Comparison of ENCODE assay signal across 11 mouse cellular contexts in genomic region chr6:83186946-83187345, GRCm38 (mm10). TPM values are rescaled to one million over a fixed set of nuclear protein-coding genes. Genes with fewer than 3 reads are reported as not detected.
DNase-seq lines count a peak whose midpoint lies in the region; ATAC-seq and TF ChIP-seq lines count a peak whose summit lies in the region.
"Had no signal": no experiment of that assay in that cellular context is flagged by ENCODE, and none has a peak within 500 bp of the region (broad histone marks: within the 10 kb centered on the region; RNA-seq: fewer than 3 reads in every experiment).

No protein-coding gene starts in this region.

- peak overlapping the region; percentile 85 for H3K9ac ChIP-seq in forebrain, embryonic 14.5 days (ENCODE audit: low read length)
- H3K9ac ChIP-seq in limb, embryonic 12.5 days (replicated peaks): no peak overlapping the region
- H3K9ac ChIP-seq in neural tube, embryonic 15.5 days (replicated peaks): peak overlapping the region; percentile 87
- H3K9ac ChIP-seq: liver, embryonic 14.5 days had no signal

- no peaks in the 10 kb centered on the region for H3K9me3 ChIP-seq in forebrain, embryonic 14.5 days (replicated peaks; ENCODE audit: control insufficient read depth, low read length)
- H3K9me3 ChIP-seq in limb, embryonic 12.5 days: no peaks in the 10 kb centered on the region
- no peaks in the 10 kb centered on the region for H3K9me3 ChIP-seq in neural tube, embryonic 15.5 days (replicated peaks)

- whole genome bisulfite sequencing in forebrain, embryonic 14.5 days: 54% methylated on average over 2 of the region's 2 CpGs
- 77% methylated on average over 2 of the region's 2 CpGs for whole genome bisulfite sequencing in limb, embryonic 12.5 days
- 79% methylated on average over 2 of the region's 2 CpGs for WGBS in neural tube, embryonic 15.5 days

- peak overlapping the region; percentile 60 for H3K4me2 ChIP-seq in forebrain, embryonic 14.5 days (ENCODE audit: low read length)
- H3K4me2 ChIP-seq in limb, embryonic 12.5 days: peak overlapping the region; percentile 61
- peak overlapping the region; percentile 67 for H3K4me2 ChIP-seq in neural tube, embryonic 15.5 days

- no peak for DNase-seq in layer of hippocampus, adult 2 months (ENCODE audit: low spot score in 2 of 2)
- no peak for DNase-seq in layer of hippocampus, postnatal 10 days (ENCODE audit: low spot score in 2 of 2)
- no peak for DNase-seq in forebrain, embryonic 14.5 days (ENCODE audit: low spot score)
- no peak for DNase-seq in urinary bladder, adult 2 months (ENCODE audit: low spot score)
- DNase-seq in B cell, adult 2 months: no peak
- DNase-seq: kidney, adult 11 months had no signal

- peaks cover 65% of the 10 kb centered on the region for H3K36me3 ChIP-seq in forebrain, embryonic 14.5 days (ENCODE audit: control insufficient read depth, insufficient read depth, low read length)
- H3K36me3 ChIP-seq in limb, embryonic 12.5 days: peaks cover 76% of the 10 kb centered on the region
- H3K36me3 ChIP-seq in neural tube, embryonic 15.5 days: peaks cover 56% of the 10 kb centered on the region

- ATAC-seq in forebrain, embryonic 14.5 days: no peak
- ATAC-seq in limb, embryonic 12.5 days (ENCODE audit: insufficient number of reproducible peaks, insufficient read depth, low FRiP score, low TSS enrichment, low read depth): no peak
- no peak for ATAC-seq in neural tube, embryonic 15.5 days (ENCODE audit: low FRiP score)
- ATAC-seq in megakaryocyte progenitor cell, adult 5-6 weeks (replicated peaks; ENCODE audit: poor library complexity): no peak

- peak overlapping the region; percentile 93 for H3K27ac ChIP-seq in layer of hippocampus, adult 2 months
- no peak overlapping the region for H3K27ac ChIP-seq in forebrain, embryonic 14.5 days (ENCODE audit: low read depth, low read length)
- H3K27ac ChIP-seq in limb, embryonic 12.5 days: peak overlapping the region; percentile 72
- peak overlapping the region; percentile 89; the same call in 1 of the 2 replicates for H3K27ac ChIP-seq in neural tube, embryonic 15.5 days (replicated peaks)
- H3K27ac ChIP-seq: liver, embryonic 14.5 days; macrophage had no signal

- no peak for TF ChIP-seq CTCF in layer of hippocampus, adult 2 months (conservative IDR thresholded peaks at IDR 0.05)

- no peaks in the 10 kb centered on the region for H3K27me3 ChIP-seq in forebrain, embryonic 14.5 days (replicated peaks; ENCODE audit: control insufficient read depth, insufficient read depth, low read length)
- H3K27me3 ChIP-seq in limb, embryonic 12.5 days: no peaks in the 10 kb centered on the region
- no peaks in the 10 kb centered on the region for H3K27me3 ChIP-seq in neural tube, embryonic 15.5 days (replicated peaks)

- peaks cover 14% of the 10 kb centered on the region for H3K4me1 ChIP-seq in forebrain, embryonic 14.5 days (ENCODE audit: control insufficient read depth, insufficient read depth, low read length)
- peaks cover 26% of the 10 kb centered on the region for H3K4me1 ChIP-seq in limb, embryonic 12.5 days (replicated peaks)
- peaks cover 41% of the 10 kb centered on the region for H3K4me1 ChIP-seq in neural tube, embryonic 15.5 days

- peak overlapping the region; percentile 82 for H3K4me3 ChIP-seq in layer of hippocampus, adult 2 months
- peak overlapping the region; percentile 51 for H3K4me3 ChIP-seq in forebrain, embryonic 14.5 days (ENCODE audit: low read depth, low read length)
- no peak overlapping the region for H3K4me3 ChIP-seq in limb, embryonic 12.5 days (replicated peaks)
- peak overlapping the region; percentile 62 for H3K4me3 ChIP-seq in neural tube, embryonic 15.5 days (replicated peaks)

RNA-seq across cellular contexts. Expression of gene Dctn1, which starts 21.2 kb away (rescaled TPM):
- 100 to 1,000 TPM; 400 to 422 TPM for total RNA-seq in layer of hippocampus, adult 2 months (2021)
- 100 to 1,000 TPM; 360 to 362 TPM for total RNA-seq in layer of hippocampus, postnatal 10 days (2021)
- 101 and 133 TPM in 2 replicates for polyA plus RNA-seq in forebrain, embryonic 14.5 days (2014; fragmentation: Nextera tagmentation; extraction: Ambion mirVana)
- 102 and 104 TPM in 2 replicates for polyA plus RNA-seq in limb, embryonic 12.5 days (2016; fragmentation: Nextera tagmentation; extraction: Ambion mirVana)
- 149 and 153 TPM in 2 replicates for polyA plus RNA-seq in neural tube, embryonic 15.5 days (2015; fragmentation: Nextera tagmentation; extraction: Ambion mirVana)
- 97.9 and 119 TPM in 2 replicates for polyA plus RNA-seq in urinary bladder, adult 2 months (2012; rRNA removed)
- 50.8 and 51.4 TPM in 2 replicates for total RNA-seq in megakaryocyte progenitor cell, adult 5-6 weeks (2015)
- 85.9 and 86.2 TPM in 2 replicates for total RNA-seq in megakaryocyte progenitor cell, adult 5-6 weeks (2017)

RNA-seq across cellular contexts. Expression of gene 1700003E16Rik, which starts 30.7 kb away (rescaled TPM):
- total RNA-seq in layer of hippocampus, adult 2 months (2021): 10 to 100 TPM; 21.8 to 21.9 TPM
- total RNA-seq in layer of hippocampus, postnatal 10 days (2021): 10 to 100 TPM; 20.6 to 22.1 TPM
- polyA plus RNA-seq in forebrain, embryonic 14.5 days (2014; fragmentation: Nextera tagmentation; extraction: Ambion mirVana): 5.8 and 7.5 TPM in 2 replicates
- polyA plus RNA-seq in limb, embryonic 12.5 days (2016; fragmentation: Nextera tagmentation; extraction: Ambion mirVana): 1.8 and 3.0 TPM in 2 replicates
- polyA plus RNA-seq in neural tube, embryonic 15.5 days (2015; fragmentation: Nextera tagmentation; extraction: Ambion mirVana): 7.9 and 8.2 TPM in 2 replicates
- polyA plus RNA-seq in urinary bladder, adult 2 months (2012; rRNA removed): 1.2 and 1.5 TPM in 2 replicates
- total RNA-seq in megakaryocyte progenitor cell, adult 5-6 weeks (2015): not detected in 2 replicates
- not detected in 2 replicates for total RNA-seq in megakaryocyte progenitor cell, adult 5-6 weeks (2017)

RNA-seq across cellular contexts. Expression of gene Wdr54, which starts 30.7 kb away (rescaled TPM):
- total RNA-seq in layer of hippocampus, adult 2 months (2021): 10 to 100 TPM; 25.0 to 32.0 TPM
- 10 to 100 TPM; 21.5 to 28.1 TPM for total RNA-seq in layer of hippocampus, postnatal 10 days (2021)
- 20.6 and 23.9 TPM in 2 replicates for polyA plus RNA-seq in forebrain, embryonic 14.5 days (2014; fragmentation: Nextera tagmentation; extraction: Ambion mirVana)
- 10.2 and 10.4 TPM in 2 replicates for polyA plus RNA-seq in limb, embryonic 12.5 days (2016; fragmentation: Nextera tagmentation; extraction: Ambion mirVana)
- polyA plus RNA-seq in neural tube, embryonic 15.5 days (2015; fragmentation: Nextera tagmentation; extraction: Ambion mirVana): 14.7 and 18.6 TPM in 2 replicates
- 4.9 and 5.6 TPM in 2 replicates for polyA plus RNA-seq in urinary bladder, adult 2 months (2012; rRNA removed)
- 0.57 TPM in 1 of 2 replicates, not detected in the other for total RNA-seq in megakaryocyte progenitor cell, adult 5-6 weeks (2015)
- total RNA-seq in megakaryocyte progenitor cell, adult 5-6 weeks (2017): under 0.01 and 0.14 TPM in 2 replicates

RNA-seq across cellular contexts. Expression of gene Slc4a5, which starts 32.7 kb away (rescaled TPM):
- under 1 TPM; 0.44 to 0.98 TPM for total RNA-seq in layer of hippocampus, adult 2 months (2021)
- total RNA-seq in layer of hippocampus, postnatal 10 days (2021): 1 to 10 TPM in 1 of 2 experiments, under 1 TPM in 1; 0.31 to 2.9 TPM
- 0.63 and 0.78 TPM in 2 replicates for polyA plus RNA-seq in forebrain, embryonic 14.5 days (2014; fragmentation: Nextera tagmentation; extraction: Ambion mirVana)
- polyA plus RNA-seq in limb, embryonic 12.5 days (2016; fragmentation: Nextera tagmentation; extraction: Ambion mirVana): 0.49 and 0.68 TPM in 2 replicates
- polyA plus RNA-seq in neural tube, embryonic 15.5 days (2015; fragmentation: Nextera tagmentation; extraction: Ambion mirVana): 0.27 and 0.57 TPM in 2 replicates
- 0.06 TPM in 1 of 2 replicates, not detected in the other for polyA plus RNA-seq in urinary bladder, adult 2 months (2012; rRNA removed)
- 0.10 TPM in 1 of 2 replicates, not detected in the other for total RNA-seq in megakaryocyte progenitor cell, adult 5-6 weeks (2015)
- total RNA-seq in megakaryocyte progenitor cell, adult 5-6 weeks (2017): under 0.01 TPM in 1 of 2 replicates, not detected in the other
- polyA plus RNA-seq: macrophage had no signal

RNA-seq across cellular contexts. Expression of gene Rtkn, which starts 51.7 kb away (rescaled TPM):
- 10 to 100 TPM; 80.0 to 84.0 TPM for total RNA-seq in layer of hippocampus, adult 2 months (2021)
- total RNA-seq in layer of hippocampus, postnatal 10 days (2021): 10 to 100 TPM; 36.2 to 36.5 TPM
- polyA plus RNA-seq in forebrain, embryonic 14.5 days (2014; fragmentation: Nextera tagmentation; extraction: Ambion mirVana): 4.7 and 4.8 TPM in 2 replicates
- polyA plus RNA-seq in limb, embryonic 12.5 days (2016; fragmentation: Nextera tagmentation; extraction: Ambion mirVana): 62.0 and 62.6 TPM in 2 replicates
- polyA plus RNA-seq in neural tube, embryonic 15.5 days (2015; fragmentation: Nextera tagmentation; extraction: Ambion mirVana): 17.1 and 23.7 TPM in 2 replicates
- 20.7 and 22.1 TPM in 2 replicates for polyA plus RNA-seq in urinary bladder, adult 2 months (2012; rRNA removed)
- 1.9 and 2.4 TPM in 2 replicates for total RNA-seq in megakaryocyte progenitor cell, adult 5-6 weeks (2015)
- total RNA-seq in megakaryocyte progenitor cell, adult 5-6 weeks (2017): 2.2 and 2.4 TPM in 2 replicates
